Mouse (Mus musculus): Measurements from ENCODE around the gene Atp6v1g3. TPM values are rescaled to one million over a fixed set of nuclear protein-coding genes. Genes with fewer than 3 reads are reported as not detected.

Gene Atp6v1g3
- polyA plus RNA-seq, 1 experiment from 2014 or later, result not detected

DNA sequence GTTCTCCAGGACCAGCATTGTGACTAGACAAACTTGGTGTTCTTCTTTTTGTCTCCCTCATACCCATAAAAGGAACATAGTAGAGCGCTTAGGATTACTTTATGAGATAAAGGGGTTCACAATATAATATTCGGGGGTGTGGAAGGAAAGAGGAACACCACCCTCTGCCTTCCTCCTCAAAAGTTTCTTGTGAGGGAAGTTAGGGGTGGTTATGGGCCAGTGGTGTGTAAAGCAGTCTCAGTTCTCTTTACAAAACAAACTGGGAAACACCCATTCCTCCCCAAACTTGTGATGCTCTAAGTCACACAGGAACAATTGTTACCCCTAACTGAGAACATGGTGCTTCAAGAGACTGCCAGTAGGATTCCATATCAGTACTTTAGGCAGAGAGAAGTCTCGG is 12.0 kb upstream of the Atp6v1g3 start:
- H3K9me3 ChIP-seq, result no peaks in the 10 kb centered on the region
- H3K27me3 ChIP-seq (ENCODE audit: insufficient read depth, poor library complexity, severe bottlenecking), result no peaks in the 10 kb centered on the region
- no peak overlapping the region for H3K27ac ChIP-seq
- no peak overlapping the region for H3K4me3 ChIP-seq
- WGBS, result 78% methylated on average over 3 of the region's 3 CpGs
- DNase-seq (ENCODE audit: low spot score), result no peak
- H3K4me1 ChIP-seq, result no peaks in the 10 kb centered on the region
- no peaks in the 10 kb centered on the region for H3K36me3 ChIP-seq

DNA sequence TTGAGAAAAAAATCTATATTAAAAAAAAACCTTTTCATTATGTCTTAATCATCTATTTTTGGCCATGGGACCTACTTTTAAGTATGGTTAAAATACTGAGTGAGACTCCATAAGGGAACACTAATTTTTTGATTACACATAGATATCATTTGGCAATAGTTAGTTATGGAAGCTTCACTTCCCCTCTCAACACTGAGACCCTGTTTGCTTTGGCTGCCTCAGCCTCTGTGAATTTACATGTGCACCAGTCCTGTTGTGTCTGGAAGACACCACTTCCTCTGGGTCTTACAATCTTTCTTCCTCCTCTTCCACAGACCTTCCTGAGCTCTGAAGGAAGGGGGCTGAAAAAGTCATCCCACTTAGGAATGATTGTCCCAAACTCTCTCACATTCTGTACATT is 11.1 kb upstream of the Atp6v1g3 start:
- Histone ChIP-seq H3K9me3 (no peaks in the 10 kb centered on the region), H3K36me3 (no peaks in the 10 kb centered on the region), H3K4me3 (no peak overlapping the region), H3K27me3 (ENCODE audit: insufficient read depth, poor library complexity, severe bottlenecking) (no peaks in the 10 kb centered on the region), H3K27ac (no peak overlapping the region), H3K4me1 (no peaks in the 10 kb centered on the region)
- DNase-seq (ENCODE audit: low spot score), result no peak

DNA sequence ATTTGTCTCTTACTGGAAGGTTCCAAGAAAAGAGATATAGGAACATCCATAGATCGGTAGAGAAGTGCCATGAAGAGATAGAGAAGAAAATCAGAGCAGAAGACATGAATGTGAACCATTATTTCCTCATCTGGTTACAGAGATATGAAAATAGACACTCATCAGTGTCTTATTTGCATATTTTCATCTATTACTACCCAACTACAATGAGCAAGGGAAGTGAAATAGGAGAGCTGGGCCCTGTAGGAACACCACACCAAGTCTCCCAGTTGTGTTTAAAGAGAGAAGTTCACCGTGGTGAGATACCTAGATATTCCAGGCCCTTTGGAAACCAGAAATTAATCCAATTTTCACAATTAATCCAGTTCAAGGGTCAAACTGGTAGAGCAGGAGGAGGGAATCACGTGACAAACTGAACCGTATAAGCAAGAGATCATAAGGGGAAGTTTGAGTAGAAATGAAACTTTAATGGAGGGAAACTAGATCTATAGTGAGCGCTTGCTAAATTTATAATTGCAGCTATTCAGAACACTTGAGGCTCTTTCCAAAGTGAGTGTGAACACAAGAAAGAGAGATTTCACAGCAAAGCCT is 6.0 kb upstream of the Atp6v1g3 start:
- no peak overlapping the region for H3K27ac ChIP-seq
- no peaks in the 10 kb centered on the region for H3K36me3 ChIP-seq
- WGBS, result 82% methylated on average over 5 of the region's 5 CpGs
- no peaks in the 10 kb centered on the region for H3K27me3 ChIP-seq (ENCODE audit: insufficient read depth, poor library complexity, severe bottlenecking)
- no peaks in the 10 kb centered on the region for H3K9me3 ChIP-seq
- no peak for DNase-seq (ENCODE audit: low spot score)
- H3K4me1 ChIP-seq, result no peaks in the 10 kb centered on the region
- no peak overlapping the region for H3K4me3 ChIP-seq

DNA sequence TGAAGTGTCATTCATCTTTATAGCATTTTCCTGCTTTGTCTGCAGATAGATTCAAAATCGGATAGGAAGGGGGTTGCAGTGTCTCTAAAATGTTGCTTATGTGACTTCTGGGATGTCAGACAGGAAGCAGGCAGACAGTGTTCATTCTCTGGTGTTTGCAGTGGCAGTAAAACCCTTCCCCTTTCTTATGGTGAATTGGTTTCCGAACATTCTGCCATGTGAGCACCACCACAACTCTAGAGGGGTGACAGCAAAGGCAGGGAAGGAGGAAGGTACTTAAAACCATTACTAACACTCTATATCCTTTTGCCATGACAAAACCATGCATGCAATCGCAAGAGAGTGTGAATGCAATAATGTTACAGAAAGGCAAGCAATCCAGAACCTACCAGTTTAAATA is 1.4 kb downstream of the Atp6v1g3 start:
- 61% methylated on average over 3 of the region's 3 CpGs for WGBS
- DNase-seq (ENCODE audit: low spot score), result no peak
- H3K27me3 ChIP-seq (ENCODE audit: insufficient read depth, poor library complexity, severe bottlenecking), result no peaks in the 10 kb centered on the region
- no peaks in the 10 kb centered on the region for H3K4me1 ChIP-seq
- no peak overlapping the region for H3K27ac ChIP-seq
- H3K4me3 ChIP-seq, result no peak overlapping the region
- no peaks in the 10 kb centered on the region for H3K9me3 ChIP-seq
- no peaks in the 10 kb centered on the region for H3K36me3 ChIP-seq

DNA sequence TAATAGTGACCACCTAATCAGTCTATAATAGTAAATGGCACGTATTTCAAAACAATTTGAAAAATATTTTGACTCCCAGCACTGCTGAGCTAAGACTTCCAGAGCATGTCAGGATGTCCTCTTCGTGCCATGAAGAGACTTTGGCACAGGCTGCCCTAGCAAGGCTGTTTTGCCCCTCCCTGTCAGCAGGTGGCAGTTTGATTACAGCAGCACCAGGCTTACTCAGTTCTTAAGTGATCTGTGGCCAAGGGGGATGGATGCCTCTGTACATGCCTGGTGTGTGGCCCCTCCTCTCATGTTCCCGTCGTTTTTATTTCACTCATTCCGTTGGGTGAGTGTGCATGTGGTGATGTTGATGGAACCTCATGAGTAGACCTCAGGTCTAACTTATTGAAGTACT is 2.3 kb downstream of the Atp6v1g3 start:
- no peaks in the 10 kb centered on the region for H3K4me1 ChIP-seq
- no peak overlapping the region for H3K27ac ChIP-seq
- no peaks in the 10 kb centered on the region for H3K27me3 ChIP-seq (ENCODE audit: insufficient read depth, poor library complexity, severe bottlenecking)
- WGBS, result 63% methylated on average over 5 of the region's 5 CpGs
- no peak overlapping the region for H3K4me3 ChIP-seq
- no peak for DNase-seq (ENCODE audit: low spot score)
- no peaks in the 10 kb centered on the region for H3K9me3 ChIP-seq
- no peaks in the 10 kb centered on the region for H3K36me3 ChIP-seq

DNA sequence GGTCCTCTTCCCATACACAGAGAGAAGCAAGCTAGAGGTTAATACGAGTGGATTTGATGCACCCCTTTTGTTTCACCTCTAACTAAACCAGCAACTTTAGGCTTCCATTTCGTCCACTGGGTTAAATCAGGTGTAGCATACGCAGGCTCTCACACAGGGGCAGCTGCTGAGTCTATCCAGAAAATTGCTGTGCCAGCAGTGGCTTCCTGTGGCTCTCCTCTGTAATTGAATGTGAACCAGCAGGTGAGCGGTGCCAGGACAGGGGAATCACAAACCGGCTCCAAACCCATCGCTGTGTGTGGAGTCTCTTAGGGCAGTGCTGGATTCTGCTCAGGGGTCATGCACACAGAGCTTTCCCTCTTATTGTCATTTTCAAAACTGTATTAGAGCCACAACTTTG is 7.6 kb downstream of the Atp6v1g3 start:
- H3K36me3 ChIP-seq, result no peaks in the 10 kb centered on the region
- DNase-seq (ENCODE audit: low spot score), result no peak
- no peaks in the 10 kb centered on the region for H3K27me3 ChIP-seq (ENCODE audit: insufficient read depth, poor library complexity, severe bottlenecking)
- no peaks in the 10 kb centered on the region for H3K9me3 ChIP-seq
- no peak overlapping the region for H3K4me3 ChIP-seq
- whole genome bisulfite sequencing, result 81% methylated on average over 6 of the region's 6 CpGs
- H3K27ac ChIP-seq, result no peak overlapping the region
- H3K4me1 ChIP-seq, result no peaks in the 10 kb centered on the region

DNA sequence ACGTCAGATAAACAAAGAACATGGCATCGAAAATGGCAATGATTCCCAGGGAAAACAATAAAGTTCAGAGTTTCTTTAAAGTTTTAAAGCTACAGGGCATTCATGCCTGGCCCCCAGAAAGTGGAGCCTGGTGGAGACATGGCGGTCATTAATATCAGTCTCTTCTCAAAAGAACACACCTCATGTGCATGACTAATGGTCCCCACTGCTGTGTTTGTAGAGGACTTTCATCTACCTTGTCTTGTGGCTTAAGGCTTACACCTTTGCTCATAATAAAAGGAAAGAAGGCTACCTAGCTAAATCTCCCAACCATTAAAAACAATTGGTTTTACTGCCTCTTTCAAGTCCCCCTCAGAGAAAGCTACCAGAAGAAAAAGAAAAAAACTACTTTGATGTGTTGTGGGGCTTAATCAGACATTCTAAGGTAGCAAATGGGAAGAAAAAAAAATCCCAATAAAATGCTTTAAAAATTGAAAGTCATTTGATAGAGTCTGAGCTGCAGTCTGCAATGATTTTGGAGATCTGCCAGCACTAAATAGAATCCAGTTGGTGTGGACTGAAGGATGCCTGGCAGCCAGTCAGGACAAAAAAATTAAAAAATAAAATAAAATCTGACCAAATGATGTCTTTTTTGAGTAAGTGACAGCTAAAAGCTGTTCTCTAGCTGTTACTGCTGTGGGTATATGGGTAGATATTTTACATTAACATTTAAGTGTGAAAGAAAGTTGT is 9.0 kb downstream of the Atp6v1g3 start:
- WGBS, result 73% methylated on average over 3 of the region's 3 CpGs
- no peaks in the 10 kb centered on the region for H3K4me1 ChIP-seq
- no peak for DNase-seq (ENCODE audit: low spot score)
- no peaks in the 10 kb centered on the region for H3K36me3 ChIP-seq
- no peak overlapping the region for H3K27ac ChIP-seq
- no peak overlapping the region for H3K4me3 ChIP-seq
- H3K27me3 ChIP-seq (ENCODE audit: insufficient read depth, poor library complexity, severe bottlenecking), result no peaks in the 10 kb centered on the region
- no peaks in the 10 kb centered on the region for H3K9me3 ChIP-seq

DNA sequence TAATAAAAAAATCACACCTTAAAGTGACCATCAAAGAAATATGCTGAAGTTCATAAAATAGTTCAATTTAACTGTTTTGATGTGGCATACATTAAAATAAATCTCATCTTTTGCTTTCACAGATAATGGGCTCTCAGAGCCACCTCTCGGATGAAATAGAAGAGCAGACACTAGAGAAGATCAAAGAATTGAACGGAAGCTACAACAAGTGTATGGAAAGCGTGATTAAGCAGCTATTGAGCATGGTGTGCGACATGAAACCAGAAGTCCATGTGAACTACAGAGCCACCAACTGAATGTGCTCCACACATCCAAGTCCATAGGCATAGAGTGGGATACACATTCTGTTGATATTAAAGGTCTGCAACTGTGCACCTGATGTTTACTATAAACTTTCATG is 14.1 kb downstream of the Atp6v1g3 start:
- Histone ChIP-seq H3K9me3 (no peaks in the 10 kb centered on the region), H3K4me3 (no peak overlapping the region), H3K27me3 (ENCODE audit: insufficient read depth, poor library complexity, severe bottlenecking) (no peaks in the 10 kb centered on the region), H3K4me1 (no peaks in the 10 kb centered on the region), H3K36me3 (no peaks in the 10 kb centered on the region), H3K27ac (no peak overlapping the region)
- DNase-seq (ENCODE audit: low spot score), result no peak
- WGBS, result 85% methylated on average over 4 of the region's 4 CpGs

GRCm38 (mm10) chr1:138288721-138289120 is 15.2 kb downstream of the Atp6v1g3 start:
- H3K36me3 ChIP-seq, result no peaks in the 10 kb centered on the region

GRCm38 (mm10) chr1:138289455-138290425 is 16.2 kb downstream of the Atp6v1g3 start:
- H3K4me3 ChIP-seq, result no peak overlapping the region
- H3K27me3 ChIP-seq (ENCODE audit: insufficient read depth, poor library complexity, severe bottlenecking), result no peaks in the 10 kb centered on the region
- H3K27ac ChIP-seq, result no peak overlapping the region
- DNase-seq (ENCODE audit: low spot score), result no peak
- no peaks in the 10 kb centered on the region for H3K4me1 ChIP-seq
- H3K36me3 ChIP-seq, result no peaks in the 10 kb centered on the region
- no peaks in the 10 kb centered on the region for H3K9me3 ChIP-seq
- WGBS, result 61% methylated on average over 7 of the region's 7 CpGs

More at GRCm38 (mm10) chr1:138288721-138289120, 15.2 kb downstream of the Atp6v1g3 start:
- no peaks in the 10 kb centered on the region for H3K27me3 ChIP-seq (ENCODE audit: insufficient read depth, poor library complexity, severe bottlenecking)
- 44% methylated on average over 1 of the region's 1 CpGs for WGBS
- H3K4me1 ChIP-seq, result no peaks in the 10 kb centered on the region
- no peak overlapping the region for H3K27ac ChIP-seq
- H3K4me3 ChIP-seq, result no peak overlapping the region
- H3K9me3 ChIP-seq, result no peaks in the 10 kb centered on the region
- no peak for DNase-seq (ENCODE audit: low spot score)

- no peaks in the 10 kb centered on the region for H3K27me3 ChIP-seq (ENCODE audit: insufficient read depth, poor library complexity, severe bottlenecking)
- WGBS, result 77% methylated on average over 5 of the region's 5 CpGs
Measured at GRCm38 (mm10) chr1:138291463-138291862, 17.9 kb downstream of the Atp6v1g3 start.

DNA sequence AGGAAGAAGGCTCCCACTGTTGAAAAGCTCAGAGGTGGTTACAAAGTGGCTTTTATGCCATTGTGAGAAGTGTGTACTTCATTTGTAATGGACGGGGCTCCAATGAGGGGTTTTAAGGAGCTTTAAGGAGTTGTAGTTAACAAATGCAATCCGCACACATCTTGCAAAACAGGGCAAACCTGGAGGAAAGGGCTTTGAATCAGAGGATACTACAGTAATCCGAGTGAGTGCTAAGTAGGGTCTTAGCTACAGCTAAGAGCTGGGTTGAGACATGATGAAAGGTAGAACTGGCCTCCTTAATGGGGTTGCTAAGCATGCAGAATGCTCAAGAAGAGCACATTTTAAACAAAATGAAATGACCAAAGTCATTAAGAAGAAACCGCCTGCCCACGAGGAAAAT is 20.9 kb downstream of the Atp6v1g3 start:
- no peak overlapping the region for H3K27ac ChIP-seq
- H3K36me3 ChIP-seq, result no peaks in the 10 kb centered on the region
- H3K4me1 ChIP-seq, result no peaks in the 10 kb centered on the region
- DNase-seq (ENCODE audit: low spot score), result no peak
- H3K4me3 ChIP-seq, result no peak overlapping the region
- WGBS, result 83% methylated on average over 5 of the region's 5 CpGs
- H3K27me3 ChIP-seq (ENCODE audit: insufficient read depth, poor library complexity, severe bottlenecking), result no peaks in the 10 kb centered on the region
- H3K9me3 ChIP-seq, result no peaks in the 10 kb centered on the region

More at GRCm38 (mm10) chr1:138291463-138291862, 17.9 kb downstream of the Atp6v1g3 start:
- Histone ChIP-seq H3K9me3 (no peaks in the 10 kb centered on the region), H3K4me3 (no peak overlapping the region), H3K36me3 (no peaks in the 10 kb centered on the region), H3K4me1 (no peaks in the 10 kb centered on the region), H3K27ac (no peak overlapping the region)
- no peak for DNase-seq (ENCODE audit: low spot score)

- 72% methylated on average over 2 of the region's 2 CpGs for WGBS
- H3K4me3 ChIP-seq, result no peak overlapping the region
Measured at GRCm38 (mm10) chr1:138298156-138298555, 24.6 kb downstream of the Atp6v1g3 start.

More at GRCm38 (mm10) chr1:138298156-138298555, 24.6 kb downstream of the Atp6v1g3 start:
- no peaks in the 10 kb centered on the region for H3K4me1 ChIP-seq
- no peaks in the 10 kb centered on the region for H3K9me3 ChIP-seq
- no peak overlapping the region for H3K27ac ChIP-seq
- no peaks in the 10 kb centered on the region for H3K27me3 ChIP-seq (ENCODE audit: insufficient read depth, poor library complexity, severe bottlenecking)
- no peak for DNase-seq (ENCODE audit: low spot score)
- H3K36me3 ChIP-seq, result no peaks in the 10 kb centered on the region
